Mouse (Mus musculus): Measurements from ENCODE around the gene Corin.

GRCm38 (mm10) chr5:72453176-72453575, 51.1 kb downstream of the Corin start:
- TF ChIP-seq CTCF (IDR thresholded peaks at IDR 0.05; ENCODE audit: borderline replicate concordance, insufficient read depth, low read depth, low read length) (no peak), POLR2A (IDR thresholded peaks at IDR 0.05; ENCODE audit: borderline replicate concordance, insufficient read depth, low read length) (no peak)

Measured in cerebellum, adult 2 months (tissue).